Mouse (Mus musculus): ENCODE data around the gene Trpc4ap. TPM values are rescaled to one million over a fixed set of nuclear protein-coding genes. Genes with fewer than 3 reads are reported as not detected.
"Not testable (repeated sequence)": the region's sequence is repeated elsewhere in the genome, so short reads cannot be mapped to it uniquely, and the experiment has no call there.

Gene Trpc4ap
- total and polyA plus RNA-seq, 2 experiments from 2014 or later: 128 to 131 TPM

GRCm38 (mm10) chr2:155707251-155707650 is 15.1 kb upstream of the Trpc4ap start:
- TF ChIP-seq CTCF (IDR thresholded peaks at IDR 0.05; ENCODE audit: low read depth): no peak
- Histone ChIP-seq H3K4me2 (ENCODE audit: low read depth) (no peak overlapping the region), H3K4me3 (ENCODE audit: low read depth, low read length) (no peak overlapping the region), H3K9me3 (ENCODE audit: low read length) (no peaks in the 10 kb centered on the region), H3K36me3 (ENCODE audit: insufficient read depth) (peaks cover 71% of the 10 kb centered on the region), H3K27me3 (ENCODE audit: insufficient read depth, low read length) (no peaks in the 10 kb centered on the region), H3K9ac (no peak overlapping the region), H3K27ac (ENCODE audit: low read depth, low read length) (no peak overlapping the region), H3K4me1 (ENCODE audit: insufficient read depth) (no peaks in the 10 kb centered on the region)
- ATAC-seq (peak; percentile 64), DNase-seq (peak; percentile 33)
- 60% methylated on average over 4 of the region's 4 CpGs for WGBS

DNA sequence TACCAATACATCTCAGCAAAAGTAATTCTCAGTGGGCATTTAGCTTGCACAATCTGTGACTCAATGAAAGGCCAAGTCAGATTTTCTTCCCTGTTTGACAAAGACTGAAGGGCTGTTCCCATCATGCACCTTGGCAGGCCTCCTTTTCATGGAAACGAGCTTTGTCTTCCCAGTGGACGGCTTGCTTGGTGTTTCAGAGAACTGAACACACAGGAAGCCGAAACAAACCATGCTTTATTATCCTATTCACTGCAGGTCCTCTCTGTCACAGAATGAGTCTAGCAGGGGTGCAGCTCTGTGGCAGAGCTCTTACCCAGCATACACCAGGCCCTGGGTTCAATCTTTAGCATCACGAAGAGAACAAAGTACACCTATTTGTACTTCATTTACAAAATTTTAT is 11.4 kb upstream of the Trpc4ap start:
- Histone ChIP-seq H3K4me1 (ENCODE audit: insufficient read depth) (no peaks in the 10 kb centered on the region), H3K4me3 (ENCODE audit: low read depth, low read length) (no peak overlapping the region), H3K27me3 (ENCODE audit: insufficient read depth, low read length) (no peaks in the 10 kb centered on the region), H3K27ac (ENCODE audit: low read depth, low read length) (no peak overlapping the region), H3K36me3 (ENCODE audit: insufficient read depth) (peaks cover 54% of the 10 kb centered on the region), H3K9ac (no peak overlapping the region), H3K4me2 (ENCODE audit: low read depth) (no peak overlapping the region), H3K9me3 (ENCODE audit: low read length) (no peaks in the 10 kb centered on the region)
- TF ChIP-seq CTCF (IDR thresholded peaks at IDR 0.05; ENCODE audit: low read depth): no peak
- DNase-seq (no peak), ATAC-seq (no peak)
- 11% methylated on average over 4 of the region's 4 CpGs for WGBS

- H3K9ac ChIP-seq: no peak overlapping the region
- TF ChIP-seq CTCF (IDR thresholded peaks at IDR 0.05; ENCODE audit: low read depth): no peak
- no peaks in the 10 kb centered on the region for H3K27me3 ChIP-seq (ENCODE audit: insufficient read depth, low read length)
- no peak overlapping the region for H3K4me2 ChIP-seq (ENCODE audit: low read depth)
- H3K36me3 ChIP-seq (ENCODE audit: insufficient read depth): peaks cover 44% of the 10 kb centered on the region
- no peaks in the 10 kb centered on the region for H3K4me1 ChIP-seq (ENCODE audit: insufficient read depth)
- H3K9me3 ChIP-seq (ENCODE audit: low read length): no peaks in the 10 kb centered on the region
- DNase-seq (no peak), ATAC-seq (no peak)
- WGBS: 92% methylated on average over 19 of the region's 19 CpGs
- H3K4me3 ChIP-seq (ENCODE audit: low read depth, low read length): no peak overlapping the region
- H3K27ac ChIP-seq (ENCODE audit: low read depth, low read length): no peak overlapping the region
Observed at GRCm38 (mm10) chr2:155701399-155701919, 9.3 kb upstream of the Trpc4ap start.

GRCm38 (mm10) chr2:155698443-155698842 is 6.3 kb upstream of the Trpc4ap start:
- H3K4me2 ChIP-seq (ENCODE audit: low read depth); ATAC-seq; H3K9me3 ChIP-seq (ENCODE audit: low read length); H3K27ac ChIP-seq (ENCODE audit: low read depth, low read length); H3K27me3 ChIP-seq (ENCODE audit: insufficient read depth, low read length); H3K4me1 ChIP-seq (ENCODE audit: insufficient read depth); H3K9ac ChIP-seq; H3K4me3 ChIP-seq (ENCODE audit: low read depth, low read length); DNase-seq: not testable (repeated sequence)
- H3K36me3 ChIP-seq (ENCODE audit: insufficient read depth): peaks cover 21% of the 10 kb centered on the region
- 91% methylated on average over 6 of the region's 6 CpGs for WGBS

- no peak for DNase-seq
- no peak for TF ChIP-seq CTCF (IDR thresholded peaks at IDR 0.05; ENCODE audit: low read depth)
- no peak for ATAC-seq
- Histone ChIP-seq H3K4me3 (ENCODE audit: low read depth, low read length) (no peak overlapping the region), H3K4me2 (ENCODE audit: low read depth) (no peak overlapping the region), H3K9ac (no peak overlapping the region), H3K27me3 (ENCODE audit: insufficient read depth, low read length) (no peaks in the 10 kb centered on the region), H3K36me3 (ENCODE audit: insufficient read depth) (peaks cover 10% of the 10 kb centered on the region), H3K4me1 (ENCODE audit: insufficient read depth) (no peaks in the 10 kb centered on the region), H3K9me3 (ENCODE audit: low read length) (no peaks in the 10 kb centered on the region), H3K27ac (ENCODE audit: low read depth, low read length) (no peak overlapping the region)
- WGBS: 80% methylated on average over 7 of the region's 7 CpGs
Observed at GRCm38 (mm10) chr2:155696851-155697250, 4.7 kb upstream of the Trpc4ap start.

- TF ChIP-seq CTCF (IDR thresholded peaks at IDR 0.05; ENCODE audit: low read depth): peak; percentile 90
- 12% methylated on average over 7 of the region's 7 CpGs for WGBS
- ATAC-seq: no peak
Observed at GRCm38 (mm10) chr2:155696091-155696558, 3.9 kb upstream of the Trpc4ap start.

GRCm38 (mm10) chr2:155695316-155695715 is 3.1 kb upstream of the Trpc4ap start:
- H3K9me3 ChIP-seq (ENCODE audit: low read length): no peaks in the 10 kb centered on the region
- H3K9ac ChIP-seq: no peak overlapping the region
- H3K4me1 ChIP-seq (ENCODE audit: insufficient read depth): peaks cover 9% of the 10 kb centered on the region
- H3K36me3 ChIP-seq (ENCODE audit: insufficient read depth): no peaks in the 10 kb centered on the region
- no peak overlapping the region for H3K4me3 ChIP-seq (ENCODE audit: low read depth, low read length)
- H3K27me3 ChIP-seq (ENCODE audit: insufficient read depth, low read length): no peaks in the 10 kb centered on the region
- DNase-seq: no peak
- no peak overlapping the region for H3K27ac ChIP-seq (ENCODE audit: low read depth, low read length)
- H3K4me2 ChIP-seq (ENCODE audit: low read depth): no peak overlapping the region
- ATAC-seq: no peak
- 73% methylated on average over 3 of the region's 3 CpGs for WGBS
- TF ChIP-seq CTCF (IDR thresholded peaks at IDR 0.05; ENCODE audit: low read depth): no peak

More at GRCm38 (mm10) chr2:155696091-155696558, 3.9 kb upstream of the Trpc4ap start:
- Histone ChIP-seq H3K4me2 (ENCODE audit: low read depth) (no peak overlapping the region), H3K36me3 (ENCODE audit: insufficient read depth) (peaks cover 4% of the 10 kb centered on the region), H3K27ac (ENCODE audit: low read depth, low read length) (no peak overlapping the region), H3K27me3 (ENCODE audit: insufficient read depth, low read length) (no peaks in the 10 kb centered on the region), H3K4me1 (ENCODE audit: insufficient read depth) (peaks cover 1% of the 10 kb centered on the region; the same call in 1 of the 2 replicates), H3K9ac (no peak overlapping the region), H3K9me3 (ENCODE audit: low read length) (no peaks in the 10 kb centered on the region), H3K4me3 (ENCODE audit: low read depth, low read length) (no peak overlapping the region)
- DNase-seq: peak; percentile 80
